Mouse (Mus musculus) liver, embryonic 14.5 days (tissue): ENCODE data around the gene Pou3f1. TPM values are rescaled to one million over a fixed set of nuclear protein-coding genes. Genes with fewer than 3 reads are reported as not detected.

Experiments
- ATAC-seq: fragments of 200-750 bp; cut with Nextera tagmentation; 2 replicates; pipeline ENCODE4 v1.8.0; 2017; ENCODE audit warnings: moderate number of reproducible peaks, mild to moderate bottlenecking, moderate library complexity; ENCODE audit not compliant: insufficient read depth
- DNase-seq, 3 experiments: peaks; one replicate each; pipeline ENCODE4 v3.0.0-alpha.2; 2012 to 2013; ENCODE audit warnings: low read depth in 3 of 3, low spot score in 3 of 3
- H3K27ac ChIP-seq: fragments of 300-500 bp; sonication (generic); 2 replicates; pipeline ENCODE4 v1.5.1; 2014; ENCODE audit warnings: moderate library complexity, mild to moderate bottlenecking, control low read depth, inconsistent platforms
- H3K27me3 ChIP-seq: fragments of 300-500 bp; sonication (generic); 2 replicates; pipeline ENCODE4 v1.6.1; 2014; ENCODE audit warnings: mild to moderate bottlenecking, low read length, moderate library complexity; ENCODE audit not compliant: control insufficient read depth, insufficient read depth
- H3K36me3 ChIP-seq: fragments of 300-500 bp; sonication (generic); replicated peaks from 2 replicates; pipeline ENCODE4 v1.6.1; 2014; ENCODE audit warnings: low read depth; ENCODE audit not compliant: control insufficient read depth, insufficient read depth
- H3K4me1 ChIP-seq, 2 experiments: fragments of 200-500 bp in 1 of 2; fragments of 300-500 bp in 1 of 2; sonication (generic) in 1 of 2; replicated peaks; 2 replicates each; pipeline ENCODE4 v1.6.1; 2012 to 2014; ENCODE audit warnings: antibody characterized with exemption in 1 of 2, inconsistent platforms in 1 of 2, low read length in 1 of 2; ENCODE audit not compliant: control insufficient read depth in 2 of 2, insufficient read depth in 2 of 2
- H3K4me2 ChIP-seq: fragments of 300-500 bp; sonication (generic); 2 replicates; pipeline ENCODE4 v1.6.1; 2014; ENCODE audit warnings: low read depth, mild to moderate bottlenecking, control low read depth, moderate library complexity
- H3K4me3 ChIP-seq, 2 experiments: fragments of 200-500 bp in 1 of 2; fragments of 300-500 bp in 1 of 2; sonication (generic) in 1 of 2; 2 replicates each; pipeline ENCODE4 v1.5.1; 2012 to 2014; ENCODE audit warnings: low read depth in 2 of 2, low read length in 2 of 2, mild to moderate bottlenecking in 2 of 2, control low read depth in 1 of 2, inconsistent platforms in 1 of 2, moderate library complexity in 1 of 2; ENCODE audit not compliant: insufficient read depth in 1 of 2
- H3K9ac ChIP-seq: fragments of 300-500 bp; sonication (generic); replicated peaks from 2 replicates; pipeline ENCODE4 v1.6.1; 2014; ENCODE audit warnings: mild to moderate bottlenecking, control low read depth, moderate library complexity
- H3K9me3 ChIP-seq: fragments of 300-500 bp; sonication (generic); 2 replicates; pipeline ENCODE4 v1.6.1; 2016; ENCODE audit warnings: low read length, mixed read lengths; ENCODE audit not compliant: control insufficient read depth
- CTCF ChIP-seq: IDR thresholded peaks from 2 replicates; pipeline ENCODE4 v1.5.1; 2016; ENCODE audit warnings: antibody characterized with exemption, low read depth, control low read depth
- EP300 ChIP-seq: IDR thresholded peaks from 2 replicates; pipeline ENCODE4 v1.6.1; 2016; ENCODE audit warnings: antibody characterized with exemption, low read depth
- WGBS: fragments of 180-500 bp; shearing (Covaris S2); extraction: QIAGEN DNeasy Blood & Tissue Kit; methylation state at CpG from one replicate; pipeline ENCODE4 v1.1.7; 2014; ENCODE audit not compliant: insufficient replicate concordance; 5-methylcytosine and 5-hydroxymethylcytosine counted together
- polyA plus RNA-seq, 2 experiments: library from polyadenylated mRNA; depleted of rRNA in 1 of 2; stranded (reverse) in 1 of 2; unstranded in 1 of 2; fragments of >200 nt; fragmentation: Nextera tagmentation in 1 of 2; extraction: Ambion mirVana in 1 of 2; gene quantifications; 2 replicates each; pipeline versions ENCODE4 v1.2.1 to v1.2.3; 2012 to 2014

Pou3f1 gene
- polyA plus RNA-seq, 2 experiments = 0.01 TPM; not detected in 1

DNA sequence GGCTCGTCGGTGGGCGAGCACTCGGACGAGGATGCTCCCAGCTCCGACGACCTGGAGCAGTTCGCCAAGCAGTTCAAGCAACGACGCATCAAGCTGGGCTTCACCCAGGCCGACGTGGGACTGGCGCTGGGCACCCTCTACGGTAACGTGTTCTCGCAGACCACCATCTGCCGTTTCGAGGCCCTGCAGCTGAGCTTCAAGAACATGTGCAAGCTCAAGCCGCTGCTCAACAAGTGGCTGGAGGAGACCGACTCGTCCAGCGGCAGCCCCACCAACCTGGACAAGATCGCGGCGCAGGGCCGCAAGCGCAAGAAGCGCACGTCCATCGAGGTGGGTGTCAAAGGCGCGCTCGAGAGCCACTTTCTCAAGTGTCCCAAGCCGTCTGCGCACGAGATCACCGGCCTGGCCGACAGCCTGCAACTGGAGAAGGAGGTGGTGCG lies 1.8 kb downstream of the Pou3f1 start:
- ATAC-seq = no peak
- Histone ChIP-seq H3K36me3 (no peaks in the 10 kb centered on the region), H3K27me3 (peaks cover 100% of the 10 kb centered on the region), H3K4me2 (no peak overlapping the region), H3K9me3 (no peaks in the 10 kb centered on the region), H3K4me3 (no peak overlapping the region), H3K4me1 (no peaks in the 10 kb centered on the region), H3K27ac (no peak overlapping the region), H3K9ac (no peak overlapping the region)
- WGBS = 3% methylated on average over 39 of the region's 39 CpGs
- TF ChIP-seq CTCF (no peak), EP300 (no peak)
- no peak for DNase-seq

DNA sequence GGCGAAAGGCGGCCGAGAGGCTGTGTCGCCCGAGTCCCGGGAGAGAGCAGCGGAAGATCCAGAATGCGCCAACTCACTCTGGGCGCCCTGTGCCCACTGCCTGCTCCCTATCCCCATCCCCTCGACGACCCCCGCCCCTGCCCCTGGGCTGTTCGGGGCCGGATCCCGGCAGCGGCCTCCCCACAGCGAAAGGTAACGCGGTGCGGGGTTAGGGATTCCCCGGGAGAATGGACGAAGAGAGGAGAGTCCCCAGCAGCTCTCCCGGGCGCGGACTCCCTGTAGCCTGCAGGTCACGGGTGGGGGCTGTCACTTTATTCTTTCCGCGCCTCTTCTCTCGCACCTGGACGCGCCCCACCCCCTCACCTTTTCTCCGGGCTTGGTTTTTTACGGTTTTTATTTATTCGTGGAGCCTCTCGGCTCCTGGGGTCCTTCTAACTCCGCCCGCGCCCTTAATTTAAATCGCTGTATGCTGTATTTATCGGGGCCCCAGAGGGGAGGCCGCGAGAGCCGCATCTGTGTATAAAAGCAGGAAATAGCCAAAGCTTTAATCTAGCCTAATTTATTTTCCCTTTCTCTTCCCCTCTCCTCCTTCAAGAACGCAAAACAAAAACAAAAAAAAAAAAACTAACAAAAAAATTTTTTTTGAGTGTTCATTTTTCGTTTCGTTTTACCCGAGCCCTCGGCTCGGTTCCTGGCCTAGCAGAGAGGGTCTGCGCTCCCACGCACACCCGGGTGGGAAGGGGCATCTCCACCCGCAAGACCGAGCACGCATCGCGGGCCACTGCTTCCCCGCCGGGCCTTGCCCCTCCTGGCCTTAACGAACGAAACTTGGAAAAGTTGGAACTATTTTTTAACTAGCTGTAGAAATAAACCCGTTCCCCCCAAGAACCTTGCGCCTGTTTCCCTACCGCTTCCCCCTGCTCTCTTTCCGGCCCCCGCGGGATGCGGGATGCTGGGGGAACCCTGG lies 2.9 kb downstream of the Pou3f1 start:
- H3K4me3 ChIP-seq = no peak overlapping the region
- no peak for ATAC-seq

GRCm38 (mm10) chr4:124660603-124661002 lies 4.0 kb downstream of the Pou3f1 start:
- Histone ChIP-seq H3K27me3 (peaks cover 89% of the 10 kb centered on the region), H3K9me3 (no peaks in the 10 kb centered on the region), H3K27ac (no peak overlapping the region), H3K4me2 (no peak overlapping the region), H3K4me1 (no peaks in the 10 kb centered on the region), H3K4me3 (no peak overlapping the region), H3K9ac (no peak overlapping the region), H3K36me3 (no peaks in the 10 kb centered on the region)
- TF ChIP-seq CTCF = no peak
- TF ChIP-seq EP300 = no peak
- ATAC-seq = no peak
- WGBS = 24% methylated on average over 3 of the region's 3 CpGs
- DNase-seq = no peak

More for the DNA sequence above, 2.9 kb downstream of the Pou3f1 start:
- H3K27ac ChIP-seq = no peak overlapping the region
- H3K9ac ChIP-seq = no peak overlapping the region
- DNase-seq = no peak
- H3K4me1 ChIP-seq = no peaks in the 10 kb centered on the region
- peaks cover 92% of the 10 kb centered on the region for H3K27me3 ChIP-seq
- no peaks in the 10 kb centered on the region for H3K9me3 ChIP-seq
- 3% methylated on average over 68 of the region's 68 CpGs for WGBS
- no peaks in the 10 kb centered on the region for H3K36me3 ChIP-seq
- TF ChIP-seq EP300 (no peak), CTCF (no peak)
- no peak overlapping the region for H3K4me2 ChIP-seq

- Histone ChIP-seq H3K4me1 (no peaks in the 10 kb centered on the region), H3K9ac (no peak overlapping the region), H3K9me3 (no peaks in the 10 kb centered on the region), H3K36me3 (no peaks in the 10 kb centered on the region), H3K4me3 (no peak overlapping the region), H3K27ac (no peak overlapping the region), H3K27me3 (peaks cover 68% of the 10 kb centered on the region), H3K4me2 (no peak overlapping the region)
- TF ChIP-seq EP300 (no peak), CTCF (peak; percentile 60)
- DNase-seq (no peak), ATAC-seq (no peak)
- 29% methylated on average over 3 of the region's 3 CpGs for WGBS
Measured at GRCm38 (mm10) chr4:124663034-124663433, 6.4 kb downstream of the Pou3f1 start.

DNA sequence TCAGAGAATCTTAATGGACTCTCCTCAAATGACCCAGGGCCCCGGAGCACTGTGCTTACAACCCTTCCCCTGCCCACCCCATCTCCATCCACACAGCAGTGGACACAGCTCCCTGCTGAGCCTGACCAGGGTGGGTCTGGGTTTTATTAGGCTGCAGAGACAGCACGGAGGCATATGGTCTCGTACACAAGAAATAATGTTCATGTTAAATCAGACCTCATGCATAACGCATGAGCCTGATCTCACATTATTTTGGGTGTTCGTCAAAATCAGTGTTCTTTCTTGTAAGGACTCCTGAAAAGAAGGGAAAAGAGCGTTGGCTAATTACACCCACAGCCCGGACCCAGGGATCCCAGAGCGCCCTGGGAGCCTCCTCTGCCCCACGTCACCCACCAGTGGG lies 7.6 kb downstream of the Pou3f1 start:
- WGBS = 64% methylated on average over 9 of the region's 9 CpGs
- DNase-seq (no peak), ATAC-seq (no peak)
- Histone ChIP-seq H3K27ac (no peak overlapping the region), H3K36me3 (no peaks in the 10 kb centered on the region), H3K9ac (no peak overlapping the region), H3K4me1 (no peaks in the 10 kb centered on the region), H3K4me3 (no peak overlapping the region), H3K27me3 (peaks cover 60% of the 10 kb centered on the region), H3K9me3 (no peaks in the 10 kb centered on the region), H3K4me2 (no peak overlapping the region)
- TF ChIP-seq CTCF (no peak), EP300 (no peak)
